Mouse (Mus musculus) forebrain, embryonic 13.5 days (tissue): ENCODE results near the gene Lcmt2. TPM values are rescaled to one million over a fixed set of nuclear protein-coding genes. Genes with fewer than 3 reads are reported as not detected.

ENCODE experiments used
- ATAC-seq: fragments of 200-750 bp; cut with Nextera tagmentation; 2 replicates; pipeline ENCODE4 v1.8.0; 2017
- H3K27ac ChIP-seq: fragments of 300-500 bp; sonication (generic); 2 replicates; pipeline ENCODE4 v1.5.1; 2015; ENCODE audit warnings: inconsistent platforms, mild to moderate bottlenecking, moderate library complexity
- H3K27me3 ChIP-seq: fragments of 300-500 bp; sonication (generic); 2 replicates; pipeline ENCODE4 v1.6.1; 2015; ENCODE audit warnings: mild to moderate bottlenecking, inconsistent platforms
- H3K36me3 ChIP-seq: fragments of 300-500 bp; sonication (generic); 2 replicates; pipeline ENCODE4 v1.6.1; 2015; ENCODE audit warnings: mild to moderate bottlenecking, inconsistent platforms; ENCODE audit not compliant: poor library complexity, severe bottlenecking
- H3K4me1 ChIP-seq: fragments of 300-500 bp; sonication (generic); 2 replicates; pipeline ENCODE4 v1.6.1; 2015; ENCODE audit warnings: inconsistent platforms
- H3K4me2 ChIP-seq: fragments of 300-500 bp; sonication (generic); 2 replicates; pipeline ENCODE4 v1.6.1; 2015; ENCODE audit warnings: inconsistent platforms, mild to moderate bottlenecking, moderate library complexity
- H3K4me3 ChIP-seq: fragments of 300-500 bp; sonication (generic); 2 replicates; pipeline ENCODE4 v1.5.1; 2015; ENCODE audit warnings: mild to moderate bottlenecking, inconsistent platforms
- H3K9ac ChIP-seq: fragments of 300-500 bp; sonication (generic); 2 replicates; pipeline ENCODE4 v1.6.1; 2015; ENCODE audit warnings: mild to moderate bottlenecking, inconsistent platforms
- H3K9me3 ChIP-seq: fragments of 300-500 bp; sonication (generic); replicated peaks from 2 replicates; pipeline ENCODE4 v1.6.1; 2016; ENCODE audit warnings: inconsistent platforms
- WGBS: fragments of 180-500 bp; shearing (Covaris S2); methylation state at CpG from one replicate; pipeline ENCODE4 v1.1.7; 2015; 5-methylcytosine and 5-hydroxymethylcytosine counted together
- polyA plus RNA-seq: library from polyadenylated mRNA; unstranded; fragments of >200 nt; fragmentation: Nextera tagmentation; extraction: Ambion mirVana; gene quantifications from 2 replicates; pipeline ENCODE4 v1.2.1, GENCODE M21; 2015

The Lcmt2 gene
- polyA plus RNA-seq, result 25.1 and 26.6 TPM in 2 replicates

DNA sequence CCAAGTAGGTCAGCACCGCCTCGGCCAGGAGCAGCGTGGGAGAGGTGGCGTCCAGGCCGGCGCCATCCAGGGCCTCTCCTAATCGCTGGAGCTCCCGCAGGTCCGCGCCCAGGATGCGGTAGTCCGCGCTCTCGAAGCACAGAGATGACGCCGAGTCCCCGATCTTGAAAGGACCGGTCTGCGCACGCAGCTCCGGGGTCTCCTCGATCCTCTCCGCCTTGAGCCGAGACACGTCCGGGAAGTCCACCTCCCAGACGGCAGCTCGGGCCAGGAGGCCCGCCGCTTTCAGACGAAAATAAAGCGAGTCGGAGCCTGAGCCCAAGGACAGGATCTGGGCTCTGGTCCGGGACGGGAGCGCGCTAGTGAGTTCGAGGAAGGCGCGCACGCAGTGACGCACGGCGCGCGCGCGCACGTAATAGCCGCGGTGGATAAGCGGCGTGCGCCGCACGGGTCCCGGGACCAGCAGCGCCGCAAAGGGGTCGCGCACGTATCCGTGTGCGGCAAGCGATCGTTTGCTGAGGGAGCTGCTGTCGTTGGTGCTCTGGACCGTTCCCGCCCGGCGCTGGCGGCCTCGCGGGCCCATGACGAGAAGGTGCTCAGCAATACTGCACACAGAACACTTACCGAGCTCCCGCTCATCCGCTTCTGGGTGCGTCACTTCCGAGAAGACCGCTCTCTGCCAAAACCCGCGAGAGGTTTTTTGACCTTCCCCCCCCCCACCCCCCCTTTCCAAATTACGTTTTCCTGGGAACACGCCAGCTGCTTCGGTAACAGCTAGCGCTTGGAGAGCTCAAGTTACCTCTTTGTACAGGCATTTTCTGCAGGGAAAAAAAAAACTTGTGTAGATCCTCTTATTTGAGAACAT lies at the start of gene Lcmt2, which contains the start of gene Adal:
TSS of gene Lcmt2 (minus strand) at position 636 of the 865 bp plus-strand sequence.
TSS of gene Adal (plus strand) at position 411 of the 865 bp plus-strand sequence.
- H3K9ac ChIP-seq, result peak within 1 kb of the TSS; percentile 93
- WGBS, result under 1% methylated on average over 85 of the region's 87 CpGs
- ATAC-seq, result peak; percentile 96
- peaks cover 37% of the 10 kb centered on the region for H3K36me3 ChIP-seq
- peak within 1 kb of the TSS; percentile 74 for H3K4me3 ChIP-seq
- peak within 1 kb of the TSS; percentile 97 for H3K27ac ChIP-seq
- no peaks in the 10 kb centered on the region for H3K9me3 ChIP-seq
- H3K27me3 ChIP-seq, result no peaks in the 10 kb centered on the region
- peak within 1 kb of the TSS; percentile 92 for H3K4me2 ChIP-seq
- H3K4me1 ChIP-seq, result peaks cover 33% of the 10 kb centered on the region

DNA sequence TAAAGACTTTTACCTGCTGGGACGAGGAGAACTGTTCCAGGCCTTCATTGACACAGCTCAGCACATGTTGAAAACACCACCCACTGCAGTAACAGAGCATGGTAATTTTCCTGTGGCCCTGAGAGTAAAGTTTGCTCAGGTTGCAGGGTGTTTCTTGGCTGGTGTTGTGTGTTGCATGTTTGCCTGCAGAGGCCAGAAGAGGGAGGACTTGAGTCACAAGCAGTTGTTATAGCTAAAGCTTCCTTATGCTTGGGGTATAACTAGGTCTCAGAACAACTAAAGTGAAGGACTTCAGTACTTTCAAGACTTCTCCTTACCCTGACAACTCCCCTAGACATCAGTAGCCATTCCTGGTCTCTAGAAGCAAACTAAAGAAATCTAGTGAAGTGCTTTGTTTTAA lies 48.1 kb upstream of the Lcmt2 start:
- no peaks in the 10 kb centered on the region for H3K4me1 ChIP-seq
- no peak overlapping the region for H3K9ac ChIP-seq
- H3K27ac ChIP-seq, result no peak overlapping the region
- no peak for ATAC-seq
- peaks cover 91% of the 10 kb centered on the region for H3K36me3 ChIP-seq
- WGBS, result 81% methylated on average over 1 of the region's 1 CpGs
- no peak overlapping the region for H3K4me2 ChIP-seq
- H3K27me3 ChIP-seq, result no peaks in the 10 kb centered on the region
- no peak overlapping the region for H3K4me3 ChIP-seq
- no peaks in the 10 kb centered on the region for H3K9me3 ChIP-seq

DNA sequence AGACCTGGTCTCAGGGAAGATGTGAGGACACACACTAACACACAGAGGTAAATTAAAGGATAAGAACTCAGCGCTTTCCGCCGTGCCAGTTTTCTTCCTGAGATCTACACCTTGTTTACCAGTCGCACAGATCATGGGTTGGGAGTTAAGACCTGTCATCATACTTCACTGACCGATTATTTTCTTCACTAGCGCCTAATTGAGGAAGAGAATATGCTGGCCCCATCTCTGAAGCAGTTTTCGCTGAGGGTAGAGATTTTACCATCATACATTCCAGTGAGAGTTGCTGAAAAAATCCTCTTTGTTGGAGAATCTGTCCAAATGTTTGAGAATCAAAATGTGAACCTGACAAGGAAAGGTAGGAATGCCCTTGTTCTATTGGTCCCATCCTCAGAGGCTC lies 43.7 kb upstream of the Lcmt2 start:
- H3K4me3 ChIP-seq, result no peak overlapping the region
- H3K9ac ChIP-seq, result no peak overlapping the region
- H3K27me3 ChIP-seq, result no peaks in the 10 kb centered on the region
- ATAC-seq, result no peak
- H3K36me3 ChIP-seq, result peaks cover 74% of the 10 kb centered on the region
- no peak overlapping the region for H3K4me2 ChIP-seq
- no peaks in the 10 kb centered on the region for H3K4me1 ChIP-seq
- 95% methylated on average over 7 of the region's 7 CpGs for WGBS
- no peak overlapping the region for H3K27ac ChIP-seq
- H3K9me3 ChIP-seq, result no peaks in the 10 kb centered on the region

DNA sequence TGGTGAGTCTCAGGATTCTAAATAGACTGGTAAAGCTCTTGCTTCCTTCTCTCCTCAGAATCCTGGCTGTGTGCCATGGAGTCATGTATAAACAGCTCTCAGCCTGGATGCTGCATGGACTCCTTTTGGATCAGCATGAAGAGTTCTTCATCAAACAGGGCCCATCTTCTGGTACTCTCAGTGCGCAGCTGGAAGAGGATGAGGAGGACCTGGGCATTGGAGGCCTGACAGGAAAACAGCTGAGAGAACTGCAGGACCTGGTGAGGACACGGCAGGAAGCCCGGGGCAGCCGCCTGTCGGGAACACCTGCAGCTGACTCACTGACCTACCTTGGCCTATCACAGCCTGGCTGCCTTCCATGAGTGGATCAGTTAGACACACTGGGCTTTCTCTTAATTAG lies 43.0 kb upstream of the Lcmt2 start:
- Histone ChIP-seq H3K4me2 (no peak overlapping the region), H3K4me1 (no peaks in the 10 kb centered on the region), H3K27me3 (no peaks in the 10 kb centered on the region), H3K36me3 (peaks cover 74% of the 10 kb centered on the region), H3K9me3 (no peaks in the 10 kb centered on the region), H3K9ac (no peak overlapping the region), H3K27ac (no peak overlapping the region), H3K4me3 (no peak overlapping the region)
- no peak for ATAC-seq
- WGBS, result 92% methylated on average over 5 of the region's 5 CpGs

DNA sequence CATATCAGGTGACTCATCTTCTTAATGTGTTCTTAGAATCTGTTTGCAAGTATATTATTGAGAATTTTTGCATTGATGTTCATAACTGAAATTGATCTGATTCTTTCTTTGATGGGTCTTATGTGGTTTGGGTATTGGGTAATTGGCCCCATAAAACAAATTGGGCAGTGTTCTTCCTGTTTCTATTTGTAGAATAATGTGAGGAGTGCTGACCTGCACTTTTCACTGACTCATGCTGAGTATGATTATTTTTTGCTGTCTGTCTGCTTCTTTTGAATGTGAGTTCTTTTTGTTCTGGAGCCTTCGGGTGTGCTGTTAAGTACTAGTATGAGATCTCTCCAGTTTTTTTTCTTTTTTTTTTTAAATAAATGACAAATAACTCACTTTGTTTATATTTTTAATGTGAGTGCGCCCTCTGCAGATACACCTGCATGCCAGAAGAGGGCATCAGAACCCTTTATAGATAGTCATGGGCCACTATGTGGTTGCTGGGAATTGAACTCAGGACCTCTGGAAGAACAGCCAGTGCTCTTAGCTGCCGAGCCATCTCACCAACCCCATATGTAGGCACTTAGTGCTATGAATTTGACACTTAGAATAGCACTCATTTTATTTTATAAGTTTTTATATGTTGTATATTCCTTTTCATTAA lies 38.5 kb upstream of the Lcmt2 start:
- Histone ChIP-seq H3K27me3 (no peaks in the 10 kb centered on the region), H3K9me3 (no peaks in the 10 kb centered on the region), H3K4me1 (no peaks in the 10 kb centered on the region), H3K36me3 (peaks cover 78% of the 10 kb centered on the region), H3K4me3 (no peak overlapping the region), H3K27ac (no peak overlapping the region), H3K9ac (no peak overlapping the region), H3K4me2 (no peak overlapping the region)
- 95% methylated on average over 3 of the region's 3 CpGs for WGBS
- ATAC-seq, result no peak

DNA sequence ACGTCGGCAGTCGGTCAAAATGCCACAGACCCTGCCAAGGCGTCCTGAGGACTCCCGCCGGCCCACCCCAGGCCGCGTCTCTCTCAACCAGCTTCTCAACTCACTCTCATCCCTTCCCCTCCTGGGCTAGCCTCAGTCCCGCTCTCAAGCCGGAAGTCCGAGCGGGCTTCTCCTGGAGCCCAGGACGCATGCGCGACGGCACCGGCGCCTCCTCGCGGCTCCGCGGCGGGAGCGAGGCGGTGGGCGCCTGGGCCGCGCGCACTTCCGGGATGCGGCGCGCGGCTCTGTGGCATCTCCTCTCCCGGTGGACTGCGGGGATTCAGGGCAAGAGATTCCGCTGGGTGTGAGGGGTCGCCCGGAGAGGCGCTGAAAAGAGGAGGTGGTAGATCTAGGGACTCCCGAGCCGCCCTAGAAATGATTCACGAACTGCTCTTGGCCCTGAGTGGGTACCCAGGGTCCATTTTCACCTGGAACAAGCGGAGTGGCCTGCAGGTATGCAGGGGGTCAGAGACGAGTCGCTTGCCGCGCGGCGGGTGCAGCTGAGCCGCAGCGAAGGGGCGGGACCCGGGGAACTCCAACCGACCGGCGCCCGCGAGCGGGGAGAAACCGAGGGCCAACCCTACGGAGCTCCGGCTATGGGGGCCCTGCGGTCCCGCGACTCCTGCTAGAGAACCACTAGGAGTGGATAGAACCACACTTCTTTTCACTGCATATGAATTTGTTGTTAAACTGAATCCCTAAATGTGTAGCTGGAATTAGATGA lies 30.7 kb upstream of the Lcmt2 start, which contains the start of gene Zscan29:
TSS of gene Zscan29 (minus strand) at position 146 of the 763 bp plus-strand sequence.
- Histone ChIP-seq H3K27me3 (no peaks in the 10 kb centered on the region), H3K27ac (peak within 1 kb of the TSS; percentile 86), H3K36me3 (peaks cover 39% of the 10 kb centered on the region), H3K4me3 (peak within 1 kb of the TSS; percentile 72), H3K4me2 (peak within 1 kb of the TSS; percentile 91), H3K9me3 (no peaks in the 10 kb centered on the region), H3K9ac (peak within 1 kb of the TSS; percentile 87), H3K4me1 (peaks cover 30% of the 10 kb centered on the region)
- WGBS, result under 1% methylated on average over 59 of the region's 66 CpGs
- peak; percentile 96 for ATAC-seq

DNA sequence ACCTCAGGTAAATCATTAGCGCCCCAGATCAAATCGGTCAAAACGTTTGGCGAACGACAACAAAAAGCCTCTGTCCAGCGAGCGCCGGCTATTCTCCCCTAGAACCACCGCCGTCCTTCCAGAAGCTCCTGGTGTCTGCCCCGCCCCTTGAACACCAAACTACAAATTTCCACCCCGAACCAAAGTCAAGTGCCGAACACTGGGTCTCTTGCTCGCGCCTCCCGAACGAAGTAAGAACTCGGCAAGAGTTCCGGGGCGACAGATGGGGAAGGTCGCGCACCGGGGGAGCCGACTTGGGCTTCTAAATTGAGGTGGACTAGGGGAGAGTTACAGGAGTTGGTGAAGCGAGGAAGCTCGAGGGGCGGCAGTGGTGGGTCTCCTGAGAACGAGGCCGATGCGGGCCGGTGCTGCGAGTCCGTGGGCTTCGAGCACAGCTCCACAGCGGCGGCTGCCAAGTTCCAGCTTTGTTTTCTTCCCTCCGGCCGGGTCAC lies 30.1 kb upstream of the Lcmt2 start, which contains the start of gene Tubgcp4:
TSS of gene Tubgcp4 (plus strand) at position 174 of the 491 bp plus-strand sequence.
- no peaks in the 10 kb centered on the region for H3K27me3 ChIP-seq
- peak within 1 kb of the TSS; percentile 72 for H3K4me3 ChIP-seq
- WGBS, result under 1% methylated on average over 35 of the region's 38 CpGs
- no peak; the same call in 1 of the 2 replicates for ATAC-seq
- peaks cover 30% of the 10 kb centered on the region for H3K4me1 ChIP-seq
- peak within 1 kb of the TSS; percentile 87 for H3K9ac ChIP-seq
- peak within 1 kb of the TSS; percentile 91 for H3K4me2 ChIP-seq
- no peaks in the 10 kb centered on the region for H3K9me3 ChIP-seq
- peaks cover 38% of the 10 kb centered on the region for H3K36me3 ChIP-seq
- peak within 1 kb of the TSS; percentile 86 for H3K27ac ChIP-seq

DNA sequence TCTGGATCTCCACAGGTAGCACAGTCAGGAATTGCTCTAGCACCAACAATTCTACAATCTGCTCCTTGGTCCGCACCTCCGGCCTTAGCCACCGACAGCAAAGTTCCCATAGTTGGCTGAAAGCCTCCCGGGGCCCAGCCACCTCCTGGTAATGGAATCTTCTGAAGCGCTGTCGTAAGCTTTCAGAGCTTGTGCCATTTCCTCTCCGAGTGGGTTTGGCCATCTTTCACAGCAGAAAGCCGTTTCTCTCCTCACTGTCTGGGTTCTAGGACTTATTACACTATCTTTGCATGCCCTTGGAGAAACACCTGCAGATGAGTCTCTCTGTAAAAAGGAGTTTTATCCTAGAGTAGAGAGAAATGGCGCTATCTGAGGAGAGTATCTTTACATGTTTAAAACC lies 29.4 kb upstream of the Lcmt2 start:
- Histone ChIP-seq H3K9me3 (no peaks in the 10 kb centered on the region), H3K27ac (no peak overlapping the region), H3K27me3 (no peaks in the 10 kb centered on the region), H3K4me3 (peak overlapping the region; percentile 72), H3K4me1 (peaks cover 30% of the 10 kb centered on the region), H3K9ac (peak overlapping the region; percentile 87), H3K36me3 (peaks cover 35% of the 10 kb centered on the region), H3K4me2 (peak overlapping the region; percentile 91)
- 5% methylated on average over 9 of the region's 9 CpGs for WGBS
- ATAC-seq, result no peak

DNA sequence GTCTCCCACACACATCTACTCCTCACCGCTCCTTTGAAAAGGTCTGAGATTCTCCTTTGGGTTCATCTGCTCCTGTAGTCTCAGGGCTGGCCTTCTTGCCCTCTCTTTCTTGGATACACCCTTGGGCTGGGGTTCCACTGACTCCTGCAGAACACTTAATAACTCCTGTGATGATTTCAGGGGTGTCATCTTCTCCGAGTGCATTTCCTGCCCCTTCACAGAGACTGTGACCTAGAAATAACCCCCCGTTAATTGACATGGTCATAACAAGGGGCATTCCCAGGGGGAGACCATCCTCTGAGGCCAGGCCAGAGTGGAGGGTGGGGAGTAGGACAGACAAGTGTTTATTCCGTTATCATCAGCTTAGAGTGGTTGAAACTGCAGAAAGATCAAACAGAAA lies 28.7 kb upstream of the Lcmt2 start:
- Histone ChIP-seq H3K9me3 (no peaks in the 10 kb centered on the region), H3K36me3 (peaks cover 35% of the 10 kb centered on the region), H3K4me1 (peaks cover 30% of the 10 kb centered on the region), H3K27ac (no peak overlapping the region), H3K4me2 (peak overlapping the region; percentile 91), H3K4me3 (peak overlapping the region; percentile 72), H3K27me3 (no peaks in the 10 kb centered on the region), H3K9ac (peak overlapping the region; percentile 87)
- ATAC-seq, result no peak
- 60% methylated on average over 4 of the region's 4 CpGs for WGBS

DNA sequence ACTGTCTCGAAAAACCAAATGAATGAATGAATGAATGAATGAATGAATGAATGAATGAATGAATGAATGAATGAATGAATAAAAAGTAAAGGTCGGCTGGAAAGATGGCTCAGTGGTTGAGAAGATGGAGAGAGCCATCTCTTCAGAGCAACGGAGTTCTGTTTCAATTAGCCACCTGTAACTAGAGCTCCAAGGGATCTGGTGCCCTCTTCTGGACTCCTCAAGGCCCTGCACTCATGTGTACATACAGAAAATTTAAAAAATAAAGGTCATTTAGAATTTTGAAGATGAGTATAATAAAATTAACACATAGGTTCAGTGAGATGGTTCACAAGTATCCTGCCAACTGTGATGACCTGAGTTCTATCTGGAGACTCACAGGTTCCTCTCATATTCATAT lies 12.6 kb upstream of the Lcmt2 start:
- 87% methylated on average over 3 of the region's 3 CpGs for WGBS
- Histone ChIP-seq H3K36me3 (peaks cover 57% of the 10 kb centered on the region), H3K9ac (no peak overlapping the region), H3K4me2 (no peak overlapping the region), H3K9me3 (no peaks in the 10 kb centered on the region), H3K27me3 (no peaks in the 10 kb centered on the region), H3K4me3 (no peak overlapping the region), H3K4me1 (no peaks in the 10 kb centered on the region), H3K27ac (no peak overlapping the region)
- no peak for ATAC-seq

DNA sequence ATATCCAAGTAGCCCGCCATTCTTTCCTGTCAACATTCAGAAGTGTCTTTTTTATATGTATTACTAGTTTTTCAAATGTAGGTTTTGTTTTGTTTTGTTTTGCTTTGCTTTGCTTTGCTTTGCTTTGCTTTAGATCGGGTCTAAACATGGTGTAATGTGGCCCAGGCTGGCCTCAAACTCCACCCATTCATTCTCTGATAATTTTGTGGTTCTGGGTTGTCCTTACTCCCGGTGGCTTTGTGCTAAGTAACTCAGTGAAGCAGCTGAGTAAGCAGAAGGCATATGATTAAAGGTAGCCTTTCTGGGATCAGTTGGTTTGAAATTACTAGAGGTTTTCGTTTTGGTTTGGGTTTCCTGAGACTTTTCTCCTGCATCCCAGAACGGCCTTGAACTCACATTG lies 9.2 kb upstream of the Lcmt2 start:
- no peak overlapping the region for H3K4me2 ChIP-seq
- ATAC-seq, result no peak
- no peak overlapping the region for H3K27ac ChIP-seq
- H3K9me3 ChIP-seq, result no peaks in the 10 kb centered on the region
- no peak overlapping the region for H3K9ac ChIP-seq
- H3K4me3 ChIP-seq, result no peak overlapping the region
- WGBS, result 88% methylated on average over 5 of the region's 5 CpGs
- no peaks in the 10 kb centered on the region for H3K4me1 ChIP-seq
- H3K36me3 ChIP-seq, result peaks cover 59% of the 10 kb centered on the region
- H3K27me3 ChIP-seq, result no peaks in the 10 kb centered on the region
